Mouse (Mus musculus) Patski (cell line): ENCODE data around the gene Cdh22. TPM values are rescaled to one million over a fixed set of nuclear protein-coding genes. Genes with fewer than 3 reads are reported as not detected.

Experiments
- ATAC-seq: fragments of 100-300 bp; one replicate; pipeline ENCODE4 v1.8.0; 2021
- CTCF ChIA-PET: fragments of 350-600 bp; sonication (Branson Sonifier 250); formaldehyde crosslinking; loops from one replicate; lab custom pipeline; 2022; ENCODE audit warnings: inconsistent platforms; lab: Charles Lee
- POLR2A ChIA-PET: fragments of 350-600 bp; sonication (Branson Sonifier 250); formaldehyde crosslinking; loops from one replicate; lab custom pipeline; 2022; ENCODE audit warnings: antibody characterized with exemption, inconsistent platforms; lab: Charles Lee
- DNase-seq: peaks from one replicate; pipeline ENCODE4 v3.0.0-alpha.2; 2011; ENCODE audit warnings: low read depth, low spot score
- H3K27me3 ChIP-seq: fragments of 371-371 bp; one replicate; pipeline ENCODE4 v1.5.1; 2021
- CTCF ChIP-seq: fragments of 100-300 bp; IDR thresholded peaks from one replicate; pipeline ENCODE4 v1.5.1; 2021
- in situ Hi-C: fragments of 300-500 bp; cut with MboI; formaldehyde crosslinking; loops from 3 replicates; pipeline ENCODE4 v1.11.1; 2018; ENCODE audit warnings: low pct_unique_long_range_greater_than_20kb, mixed read lengths
- polyA plus RNA-seq: library from polyadenylated mRNA; unstranded; gene quantifications from one replicate; pipeline ENCODE4 v1.2.3, GENCODE M21; 2021

Cdh22 gene
- polyA plus RNA-seq, 1 experiment from 2014 or later = not detected

DNA sequence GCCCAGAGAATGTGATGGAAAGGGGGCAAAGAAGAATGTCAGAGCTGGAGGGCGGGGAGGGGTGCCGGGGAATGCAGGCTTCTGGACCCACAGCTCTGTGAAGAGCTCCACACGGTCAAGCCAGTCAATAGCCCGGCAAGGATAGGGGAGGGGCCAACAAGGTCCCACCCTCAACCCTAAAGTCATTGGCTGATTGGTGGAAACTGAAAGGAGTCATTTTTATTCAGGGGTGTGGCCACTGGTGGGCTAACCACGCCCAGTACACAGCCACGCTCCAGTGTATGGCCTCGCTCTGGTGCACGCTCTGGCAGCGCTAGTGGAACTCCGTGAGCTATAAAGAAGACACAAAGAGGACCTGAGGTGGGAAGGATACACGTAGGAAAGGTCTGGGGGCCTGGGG lies 120.9 kb downstream of the Cdh22 start:
- no peak for TF ChIP-seq CTCF
- DNase-seq (no peak), ATAC-seq (no peak)
- CTCF ChIA-PET = no interaction called here
- peaks cover 30% of the 10 kb centered on the region for H3K27me3 ChIP-seq
- POLR2A ChIA-PET = no interaction called here
- in situ Hi-C loops = no loop called here

DNA sequence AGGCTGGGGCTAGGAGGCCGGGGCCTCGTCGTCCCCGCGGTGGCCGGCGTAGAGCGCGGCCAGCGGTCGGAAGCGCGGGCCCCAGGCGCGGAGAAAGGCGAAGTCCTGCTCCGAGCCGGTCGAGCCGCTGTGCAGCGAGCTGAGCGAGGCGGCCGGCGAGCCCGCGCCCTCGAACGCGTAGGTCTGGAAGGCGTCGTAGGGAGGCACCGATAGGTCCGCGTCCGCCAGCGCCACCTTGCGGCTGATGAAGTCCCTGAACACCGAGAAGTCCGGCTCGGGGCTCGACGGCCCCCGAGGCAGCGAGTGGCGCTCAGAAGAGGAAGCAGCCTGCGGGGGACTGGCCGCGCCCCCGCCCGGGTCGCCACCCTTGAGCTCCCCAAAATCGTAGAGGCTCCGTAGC lies 122.5 kb downstream of the Cdh22 start:
- TF ChIP-seq CTCF = peak; percentile 97
- ChIA-PET CTCF (no interaction called here), POLR2A (interaction anchor here (0.6 kb wide), 1 partner anchor 163 kb away, joined by 4 read pairs; no protein-coding TSS in a partner anchor)
- H3K27me3 ChIP-seq = peaks cover 31% of the 10 kb centered on the region
- no peak for ATAC-seq
- in situ Hi-C loops = no loop called here
- no peak for DNase-seq

DNA sequence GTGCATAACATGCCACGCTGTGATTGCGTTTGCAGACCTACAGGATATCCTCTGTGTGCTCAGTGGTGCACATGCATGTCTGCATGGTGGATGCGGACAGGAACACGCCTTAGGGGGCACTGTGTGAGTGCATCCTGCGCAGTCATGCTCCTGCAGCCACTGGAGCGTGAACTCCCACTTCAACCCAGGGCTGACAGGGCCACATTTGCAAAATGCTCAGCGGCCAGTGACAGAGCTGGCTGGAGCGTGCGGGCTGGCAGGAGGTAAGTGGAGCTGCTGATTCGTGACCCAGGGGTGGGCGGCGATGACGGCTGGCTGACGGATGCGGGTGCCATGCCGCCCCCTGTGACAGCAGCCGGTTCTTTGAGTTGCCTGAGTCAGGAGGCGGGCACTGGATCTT lies 128.1 kb downstream of the Cdh22 start:
- in situ Hi-C loops = no loop called here
- no peak for DNase-seq
- ChIA-PET CTCF (no interaction called here), POLR2A (no interaction called here)
- H3K27me3 ChIP-seq = peaks cover 38% of the 10 kb centered on the region
- no peak for TF ChIP-seq CTCF
- no peak for ATAC-seq

DNA sequence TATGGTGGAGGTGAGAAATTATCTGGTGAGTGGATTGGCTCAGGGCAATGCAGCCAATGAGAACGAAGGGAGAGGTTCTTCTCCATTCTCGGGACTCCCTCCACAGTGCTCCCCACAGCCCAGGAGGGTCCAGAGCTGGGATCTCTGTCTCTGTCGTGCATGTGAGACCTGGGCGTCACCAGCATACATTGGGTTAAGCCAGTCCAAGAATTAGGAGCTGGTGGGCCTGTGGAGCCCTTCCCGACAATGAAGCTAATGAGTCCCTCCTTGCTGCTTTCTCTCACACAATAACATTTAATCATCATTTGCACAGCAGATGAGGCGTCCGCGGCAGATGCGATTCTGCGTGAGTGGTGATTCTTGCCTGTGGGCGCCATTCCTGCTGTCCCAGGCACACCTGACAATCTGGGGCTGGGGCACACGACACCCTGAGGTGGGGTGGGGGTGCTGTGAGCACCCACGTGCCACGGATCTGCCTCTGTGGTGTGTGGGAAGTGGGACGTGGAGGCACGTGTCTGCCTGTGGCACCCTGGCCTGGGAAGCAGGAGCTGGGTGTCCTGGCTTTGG lies 129.1 kb downstream of the Cdh22 start:
- TF ChIP-seq CTCF = no peak
- POLR2A ChIA-PET = no interaction called here
- no peak for ATAC-seq
- in situ Hi-C loops = no loop called here
- no peak for DNase-seq
- CTCF ChIA-PET = no interaction called here
- peaks cover 40% of the 10 kb centered on the region for H3K27me3 ChIP-seq

DNA sequence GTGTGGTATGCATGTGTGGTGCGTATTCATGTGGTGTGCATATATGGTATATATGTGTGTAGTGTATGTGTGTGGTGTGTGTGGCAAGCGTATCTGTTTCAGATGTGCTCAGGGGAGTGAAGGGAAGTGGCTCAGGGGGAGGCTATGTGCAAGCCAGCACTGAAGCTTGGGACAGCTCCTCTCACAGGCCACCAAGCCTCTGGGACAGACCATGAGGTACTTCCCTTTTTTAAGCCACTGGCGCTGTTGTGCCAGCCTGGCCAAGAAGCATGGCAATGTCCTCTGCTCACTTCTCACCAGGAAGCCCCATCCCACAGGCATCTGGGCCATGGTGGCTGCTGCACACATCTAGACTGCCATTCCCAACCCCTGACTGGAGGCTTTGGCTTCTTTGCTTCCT lies 131.7 kb downstream of the Cdh22 start:
- DNase-seq (no peak), ATAC-seq (no peak)
- peaks cover 38% of the 10 kb centered on the region for H3K27me3 ChIP-seq
- ChIA-PET CTCF (no interaction called here), POLR2A (no interaction called here)
- in situ Hi-C loops = no loop called here
- no peak for TF ChIP-seq CTCF

DNA sequence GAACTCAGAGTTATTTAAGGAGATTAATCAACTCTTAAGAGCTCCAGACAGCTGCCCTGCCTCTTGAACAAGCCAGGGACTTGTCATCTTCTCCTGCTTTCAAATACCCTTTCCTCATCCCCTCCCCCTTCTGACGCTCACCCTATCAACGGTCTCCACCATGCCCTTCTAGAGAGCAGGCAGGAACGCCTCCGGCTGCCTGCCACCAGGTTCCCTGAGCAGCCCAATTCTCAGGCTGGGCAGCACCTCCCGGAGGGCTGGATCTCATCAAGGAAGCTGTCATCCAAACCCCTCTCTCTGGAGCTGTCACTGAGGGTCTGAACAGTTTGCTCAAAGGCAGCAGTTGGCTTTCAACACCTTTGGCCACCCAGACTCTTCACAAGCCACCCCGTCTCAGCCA lies 133.9 kb downstream of the Cdh22 start:
- peaks cover 34% of the 10 kb centered on the region for H3K27me3 ChIP-seq
- POLR2A ChIA-PET = no interaction called here
- in situ Hi-C loops = no loop called here
- no peak for ATAC-seq
- TF ChIP-seq CTCF = no peak
- CTCF ChIA-PET = no interaction called here
- no peak for DNase-seq

DNA sequence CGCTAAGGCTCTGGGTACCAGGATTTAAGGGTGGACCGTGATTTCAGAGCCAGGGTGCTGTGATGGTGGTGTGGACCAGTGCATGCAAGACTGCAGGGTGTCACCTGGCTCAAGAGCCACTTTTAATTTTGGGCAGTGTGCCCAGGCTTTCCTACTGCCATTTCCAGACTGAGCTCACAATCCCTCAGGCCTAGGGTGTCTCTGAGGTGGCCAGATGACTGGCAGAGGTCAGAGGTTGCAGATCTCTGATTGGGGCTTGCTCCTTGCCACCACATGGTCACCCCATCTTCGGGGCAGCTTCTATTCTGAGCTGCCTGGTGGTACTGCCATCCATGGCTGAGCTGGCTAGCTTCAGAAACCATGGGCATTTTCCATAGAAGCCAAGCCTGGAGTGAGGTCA lies 135.8 kb downstream of the Cdh22 start:
- ChIA-PET CTCF (no interaction called here), POLR2A (no interaction called here)

DNA sequence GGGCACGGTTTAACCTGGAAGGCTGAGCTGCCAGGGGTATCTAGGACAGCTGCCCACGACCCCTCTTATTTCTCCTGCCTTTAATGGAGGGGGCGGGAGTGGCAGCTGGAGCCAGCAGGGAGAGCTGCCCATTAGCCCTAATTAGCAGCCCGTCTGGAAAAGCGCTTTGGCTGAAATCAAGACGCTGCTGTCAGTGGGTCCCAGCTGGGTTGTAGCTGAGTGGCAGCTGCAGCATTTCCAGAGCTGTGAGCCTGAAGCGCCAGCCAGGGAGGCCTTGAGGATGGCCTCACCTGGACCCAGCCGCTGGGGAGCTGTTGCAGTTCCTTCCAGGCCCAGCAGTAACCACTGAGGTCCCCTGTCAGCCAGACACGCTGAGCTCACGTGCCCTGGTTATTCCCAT lies 138.3 kb downstream of the Cdh22 start:
- ATAC-seq = no peak
- H3K27me3 ChIP-seq = peaks cover 23% of the 10 kb centered on the region
- no peak for TF ChIP-seq CTCF
- no peak for DNase-seq
- CTCF ChIA-PET = no interaction called here
- POLR2A ChIA-PET = no interaction called here
- in situ Hi-C loops = loop anchor here (25.0 kb wide), 1 partner anchor 366 kb away; the partner anchor contains the start of gene Slc13a3

More for the DNA sequence above, 135.8 kb downstream of the Cdh22 start:
- no peak for DNase-seq
- peaks cover 27% of the 10 kb centered on the region for H3K27me3 ChIP-seq
- TF ChIP-seq CTCF = no peak
- no peak for ATAC-seq
- in situ Hi-C loops = loop anchor here (25.0 kb wide), 1 partner anchor 363 kb away; the partner anchor contains the start of gene Slc13a3

DNA sequence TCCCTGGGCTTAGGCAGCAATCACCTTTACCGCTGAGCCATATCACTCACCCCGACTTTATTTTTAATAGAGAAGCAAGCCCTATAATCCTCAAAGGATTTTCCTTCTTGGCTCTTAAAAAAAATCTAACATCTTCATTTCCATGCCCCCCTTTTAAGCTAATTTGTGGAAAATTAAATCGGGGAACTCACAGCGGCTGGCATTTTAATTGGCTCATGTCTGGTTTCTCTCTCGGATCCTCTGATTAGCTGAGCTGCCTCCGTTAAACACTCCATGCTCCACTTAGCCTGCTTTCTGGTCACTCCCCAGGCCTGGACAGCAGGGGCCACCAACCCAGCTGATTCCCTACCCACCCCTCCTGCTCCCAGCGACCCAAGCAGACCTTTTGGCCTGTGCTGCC lies 142.3 kb downstream of the Cdh22 start:
- no peak for TF ChIP-seq CTCF
- no peak for ATAC-seq
- in situ Hi-C loops = loop anchor here (25.0 kb wide), 1 partner anchor 370 kb away; the partner anchor contains the start of gene Slc13a3
- DNase-seq = no peak
- CTCF ChIA-PET = no interaction called here
- POLR2A ChIA-PET = no interaction called here
- H3K27me3 ChIP-seq = peaks cover 9% of the 10 kb centered on the region

DNA sequence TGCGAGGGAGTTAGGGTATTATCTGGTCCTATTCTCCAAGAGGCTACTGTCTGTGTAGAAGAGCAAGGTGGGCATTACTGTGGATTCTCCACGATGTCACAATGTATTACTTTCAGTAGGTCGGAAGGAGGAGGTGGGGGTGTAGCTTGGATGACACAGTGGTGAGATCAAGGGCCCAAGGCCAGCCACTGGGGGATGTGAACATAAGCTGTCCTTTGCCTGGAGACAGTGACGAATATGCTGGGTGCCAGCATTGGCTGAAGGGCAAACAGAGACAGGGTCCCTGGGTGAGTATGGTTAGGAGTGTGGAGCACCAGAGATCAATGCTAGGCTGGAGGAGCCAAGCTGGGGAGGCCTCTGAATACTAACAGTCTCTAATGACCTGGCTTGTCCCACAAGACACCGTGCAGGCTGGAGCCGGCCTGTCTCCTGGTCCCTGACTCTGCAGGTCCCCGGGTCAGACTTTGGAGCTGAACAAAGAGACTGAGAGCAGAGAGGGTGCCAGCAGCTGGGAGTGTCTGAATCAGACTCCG lies 143.2 kb downstream of the Cdh22 start:
- POLR2A ChIA-PET = no interaction called here
- ATAC-seq = no peak
- peaks cover 3% of the 10 kb centered on the region for H3K27me3 ChIP-seq
- DNase-seq = no peak
- in situ Hi-C loops = loop anchor here (25.0 kb wide), 1 partner anchor 371 kb away; the partner anchor contains the start of gene Slc13a3
- CTCF ChIA-PET = no interaction called here
- no peak for TF ChIP-seq CTCF

DNA sequence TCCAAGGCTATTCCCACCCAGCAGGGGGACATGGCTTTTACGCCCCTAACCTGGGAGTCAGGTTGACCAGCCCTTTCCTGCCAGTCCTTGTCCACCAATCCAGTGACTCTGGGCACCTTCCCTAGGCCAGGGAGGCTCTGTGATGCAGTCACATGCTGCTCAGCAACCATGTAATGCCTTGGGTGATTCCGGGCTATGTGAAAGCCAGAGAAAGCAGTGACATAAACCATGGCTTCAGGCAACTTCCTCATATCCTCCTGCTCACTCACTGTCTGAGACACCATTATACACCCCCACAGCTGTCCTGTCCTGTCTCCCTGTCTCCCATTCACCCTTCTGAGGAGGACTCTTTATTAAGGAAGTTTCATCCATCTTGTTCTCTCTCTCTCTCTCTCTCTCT lies 144.0 kb downstream of the Cdh22 start, which contains the start of gene 1700025C18Rik:
Gene 1700025C18Rik, minus strand, starts transcription at position 101 of the 400 bp plus-strand sequence.
- in situ Hi-C loops = loop anchor here (25.0 kb wide), 1 partner anchor 372 kb away; the partner anchor contains the start of gene Slc13a3
- DNase-seq (no peak), ATAC-seq (no peak)
- ChIA-PET POLR2A (no interaction called here), CTCF (no interaction called here)
- H3K27me3 ChIP-seq = peaks cover 3% of the 10 kb centered on the region
- no peak for TF ChIP-seq CTCF
